Mouse (Mus musculus): Measurements from ENCODE around the gene Pex7. TPM values are rescaled to one million over a fixed set of nuclear protein-coding genes. Genes with fewer than 3 reads are reported as not detected.
A peak's percentile ranks its signal among the peaks of the same experiment; 100 is the strongest.
"Not testable (repeated sequence)": the region's sequence is repeated elsewhere in the genome, so short reads cannot be mapped to it uniquely, and the experiment has no call there.

Gene Pex7
- polyA plus RNA-seq, 1 experiment, result 27.6 TPM

DNA sequence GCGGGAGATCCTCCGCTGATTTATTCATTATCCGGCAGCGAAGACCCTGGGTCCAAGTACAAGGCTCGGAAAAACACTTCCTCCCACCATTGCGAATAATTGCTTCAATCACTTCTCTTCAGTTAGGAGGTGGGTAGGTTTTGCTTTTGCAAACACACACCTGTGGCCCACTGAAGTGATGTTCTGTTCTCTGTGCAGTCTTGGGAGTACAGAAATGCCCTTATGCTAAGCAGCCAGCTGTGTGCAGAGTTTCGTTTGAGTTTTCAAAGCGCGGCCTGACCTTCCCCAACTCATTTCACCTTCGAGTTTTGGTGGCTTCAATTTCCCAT is 27.8 kb upstream of the Pex7 start:
- no peak overlapping the region for H3K27ac ChIP-seq (ENCODE audit: insufficient read depth, low read depth, low read length)
- TF ChIP-seq CTCF (IDR thresholded peaks at IDR 0.05; ENCODE audit: low read depth, low read length) (no peak), POLR2A (IDR thresholded peaks at IDR 0.05; ENCODE audit: borderline replicate concordance, low read depth, low read length) (no peak)
- H3K4me1 ChIP-seq (ENCODE audit: control insufficient read depth, insufficient read depth, low read length), result peaks cover 32% of the 10 kb centered on the region
- H3K4me3 ChIP-seq (ENCODE audit: insufficient read depth, low read length), result peak overlapping the region; percentile 69

GRCm38 (mm10) chr10:19934384-19935294 is 27.1 kb upstream of the Pex7 start, which contains the start of gene Map3k5:
Map3k5 (plus strand) TSS chr10:19934472.
- Histone ChIP-seq H3K4me1 (ENCODE audit: control insufficient read depth, insufficient read depth, low read length) (peaks cover 26% of the 10 kb centered on the region), H3K4me3 (ENCODE audit: insufficient read depth, low read length) (peak within 1 kb of the TSS; percentile 69), H3K27ac (ENCODE audit: insufficient read depth, low read depth, low read length) (peak within 1 kb of the TSS; percentile 38)
- TF ChIP-seq POLR2A (IDR thresholded peaks at IDR 0.05; ENCODE audit: borderline replicate concordance, low read depth, low read length), result no peak
- TF ChIP-seq CTCF (IDR thresholded peaks at IDR 0.05; ENCODE audit: low read depth, low read length), result no peak

DNA sequence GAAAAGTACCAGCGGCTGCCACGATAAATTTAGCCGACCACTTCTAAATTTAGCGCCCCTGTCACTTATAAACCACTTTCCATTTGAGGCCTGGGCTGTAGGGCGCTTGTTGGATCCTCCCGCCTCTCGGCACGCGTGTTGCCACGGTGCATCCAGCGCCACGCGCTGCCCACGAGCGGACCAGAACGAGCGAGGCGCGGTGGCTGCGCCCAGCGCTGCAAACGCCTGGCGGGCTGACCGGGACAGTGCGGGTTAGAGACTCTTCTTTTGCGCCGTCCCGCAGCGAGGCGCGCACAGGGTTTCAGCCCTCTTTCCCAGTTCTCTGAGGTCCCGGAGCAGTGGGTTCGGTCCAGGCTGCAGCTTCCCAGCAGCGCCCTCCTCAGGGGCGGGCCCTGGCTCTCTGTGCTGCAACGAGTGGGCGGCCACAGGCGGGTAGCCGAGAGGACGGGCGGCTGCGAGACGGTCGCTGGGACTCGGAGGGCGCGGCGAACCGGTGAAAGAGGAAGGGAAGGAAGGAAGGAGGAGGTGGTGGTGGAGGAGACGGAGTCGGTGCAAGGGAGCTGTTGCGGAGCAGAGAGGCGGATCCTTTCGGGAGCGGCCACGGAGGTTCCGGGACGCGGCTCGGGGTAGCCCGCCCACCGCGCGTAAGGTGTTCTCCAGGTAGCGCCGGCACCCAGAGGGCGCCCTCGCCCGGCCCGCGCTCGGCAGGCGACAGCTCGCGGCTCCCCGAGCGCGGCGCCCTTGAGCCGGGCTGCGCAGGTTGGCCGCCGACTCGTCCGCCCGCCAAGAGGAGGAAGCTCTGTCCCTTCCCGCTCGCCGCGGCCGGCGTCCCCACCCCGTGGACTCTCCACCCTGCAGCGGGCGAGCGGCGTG is 26.3 kb upstream of the Pex7 start:
- TF ChIP-seq POLR2A (IDR thresholded peaks at IDR 0.05; ENCODE audit: borderline replicate concordance, low read depth, low read length) (no peak), CTCF (IDR thresholded peaks at IDR 0.05; ENCODE audit: low read depth, low read length) (peak; percentile 17; the same call in 1 of the 2 replicates)
- H3K27ac ChIP-seq (ENCODE audit: insufficient read depth, low read depth, low read length), result peak overlapping the region; percentile 38
- H3K4me1 ChIP-seq (ENCODE audit: control insufficient read depth, insufficient read depth, low read length), result peaks cover 23% of the 10 kb centered on the region
- peak overlapping the region; percentile 69 for H3K4me3 ChIP-seq (ENCODE audit: insufficient read depth, low read length)

DNA sequence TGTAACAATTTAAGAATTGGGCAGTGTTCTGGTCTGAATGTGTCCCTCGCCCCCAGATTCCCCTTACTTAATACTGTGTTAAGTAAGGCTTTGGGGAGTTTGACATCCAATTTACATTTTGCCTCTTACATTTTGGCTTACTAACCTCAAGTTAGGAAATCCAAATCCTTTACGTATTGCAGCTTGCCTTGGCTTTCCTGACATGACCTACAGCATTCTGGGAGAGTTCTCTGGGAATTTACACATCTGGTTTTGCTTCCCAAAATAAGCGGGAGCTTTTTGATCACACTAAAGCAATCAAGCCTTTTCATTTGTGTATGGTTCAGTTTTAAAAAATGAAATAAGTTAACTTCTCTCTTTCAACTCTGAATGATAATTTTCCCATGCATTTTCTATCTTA is 25.5 kb upstream of the Pex7 start:
- Histone ChIP-seq H3K27ac (ENCODE audit: insufficient read depth, low read depth, low read length) (no peak overlapping the region), H3K4me3 (ENCODE audit: insufficient read depth, low read length) (no peak overlapping the region), H3K4me1 (ENCODE audit: control insufficient read depth, insufficient read depth, low read length) (peaks cover 17% of the 10 kb centered on the region)
- no peak for TF ChIP-seq CTCF (IDR thresholded peaks at IDR 0.05; ENCODE audit: low read depth, low read length)
- TF ChIP-seq POLR2A (IDR thresholded peaks at IDR 0.05; ENCODE audit: borderline replicate concordance, low read depth, low read length), result no peak

DNA sequence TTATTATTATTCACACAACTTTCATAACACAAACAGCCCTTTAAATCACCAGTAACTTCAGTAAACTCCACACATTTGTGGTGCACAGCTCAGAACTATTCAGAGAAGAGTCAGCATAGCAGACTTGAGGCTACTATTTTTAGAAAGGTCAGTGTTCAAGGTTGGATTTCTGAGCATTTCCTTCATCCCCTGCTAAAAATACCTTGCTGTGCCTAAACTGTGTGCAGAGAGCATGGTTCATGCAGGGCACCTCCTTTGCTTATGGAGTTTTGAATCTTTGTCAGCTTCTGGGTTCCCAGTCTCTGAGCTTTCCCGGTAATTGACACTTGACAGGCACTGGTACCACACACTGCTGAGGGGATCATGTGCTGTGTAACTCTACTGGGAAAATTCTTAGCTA is 20.7 kb upstream of the Pex7 start:
- H3K4me3 ChIP-seq (ENCODE audit: insufficient read depth, low read length), result no peak overlapping the region
- TF ChIP-seq POLR2A (IDR thresholded peaks at IDR 0.05; ENCODE audit: borderline replicate concordance, low read depth, low read length) (no peak), CTCF (IDR thresholded peaks at IDR 0.05; ENCODE audit: low read depth, low read length) (no peak)
- H3K27ac ChIP-seq (ENCODE audit: insufficient read depth, low read depth, low read length), result no peak overlapping the region
- peaks cover 2% of the 10 kb centered on the region; the same call in 1 of the 2 replicates for H3K4me1 ChIP-seq (ENCODE audit: control insufficient read depth, insufficient read depth, low read length)

DNA sequence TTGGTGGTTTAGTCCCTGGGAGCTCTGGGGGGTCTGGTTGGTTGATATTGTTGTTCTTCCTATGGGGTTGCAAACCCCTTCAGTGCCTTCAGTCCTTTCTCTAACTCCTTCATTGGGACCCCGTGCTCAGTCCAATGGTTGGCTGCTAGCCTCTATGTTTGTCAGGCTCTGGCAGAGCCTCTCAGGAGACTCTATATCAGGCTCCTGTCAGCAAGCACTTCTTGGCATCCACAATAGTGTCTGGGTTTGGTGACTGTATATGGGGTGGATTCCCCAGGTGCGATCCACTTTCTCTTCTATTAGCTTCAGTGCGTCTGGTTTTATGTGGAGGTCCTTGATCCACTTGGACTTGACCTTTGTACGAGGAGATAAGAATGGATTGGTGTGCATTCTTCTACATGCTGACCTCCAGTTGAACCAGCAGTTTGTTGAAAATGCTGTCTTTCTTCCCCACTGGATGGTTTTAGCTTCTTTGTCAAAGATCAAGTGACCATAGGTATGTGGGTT is 19.0 kb upstream of the Pex7 start:
- not testable (repeated sequence) for H3K4me1 ChIP-seq (ENCODE audit: control insufficient read depth, insufficient read depth, low read length); H3K4me3 ChIP-seq (ENCODE audit: insufficient read depth, low read length)

GRCm38 (mm10) chr10:19924256-19924655 is 16.8 kb upstream of the Pex7 start:
- no peaks in the 10 kb centered on the region for H3K4me1 ChIP-seq (ENCODE audit: control insufficient read depth, insufficient read depth, low read length)
- no peak overlapping the region for H3K27ac ChIP-seq (ENCODE audit: insufficient read depth, low read depth, low read length)
- TF ChIP-seq POLR2A (IDR thresholded peaks at IDR 0.05; ENCODE audit: borderline replicate concordance, low read depth, low read length) (no peak), CTCF (IDR thresholded peaks at IDR 0.05; ENCODE audit: low read depth, low read length) (no peak)
- no peak overlapping the region for H3K4me3 ChIP-seq (ENCODE audit: insufficient read depth, low read length)

More for the DNA sequence above, 19.0 kb upstream of the Pex7 start:
- H3K27ac ChIP-seq (ENCODE audit: insufficient read depth, low read depth, low read length), result not testable (repeated sequence)

GRCm38 (mm10) chr10:19922410-19922809 is 14.9 kb upstream of the Pex7 start:
- TF ChIP-seq POLR2A (IDR thresholded peaks at IDR 0.05; ENCODE audit: borderline replicate concordance, low read depth, low read length) (no peak), CTCF (IDR thresholded peaks at IDR 0.05; ENCODE audit: low read depth, low read length) (no peak)
- H3K4me3 ChIP-seq (ENCODE audit: insufficient read depth, low read length), result no peak overlapping the region

GRCm38 (mm10) chr10:19915301-19915700 is 7.8 kb upstream of the Pex7 start:
- no peaks in the 10 kb centered on the region; the same call in 1 of the 2 replicates for H3K4me1 ChIP-seq (ENCODE audit: control insufficient read depth, insufficient read depth, low read length)
- no peak overlapping the region for H3K27ac ChIP-seq (ENCODE audit: insufficient read depth, low read depth, low read length)
- no peak overlapping the region for H3K4me3 ChIP-seq (ENCODE audit: insufficient read depth, low read length)
- TF ChIP-seq CTCF (IDR thresholded peaks at IDR 0.05; ENCODE audit: low read depth, low read length) (peak; percentile 31; the same call in 1 of the 2 replicates), POLR2A (IDR thresholded peaks at IDR 0.05; ENCODE audit: borderline replicate concordance, low read depth, low read length) (no peak)

More at GRCm38 (mm10) chr10:19922410-19922809, 14.9 kb upstream of the Pex7 start:
- Histone ChIP-seq H3K27ac (ENCODE audit: insufficient read depth, low read depth, low read length) (no peak overlapping the region), H3K4me1 (ENCODE audit: control insufficient read depth, insufficient read depth, low read length) (no peaks in the 10 kb centered on the region)
